Mouse (Mus musculus): ENCODE data around the gene Trim72. TPM values are rescaled to one million over a fixed set of nuclear protein-coding genes. Genes with fewer than 3 reads are reported as not detected.

Gene Trim72
- total and polyA plus RNA-seq, 3 experiments = 0.14 to 0.19 TPM; not detected in 1

DNA sequence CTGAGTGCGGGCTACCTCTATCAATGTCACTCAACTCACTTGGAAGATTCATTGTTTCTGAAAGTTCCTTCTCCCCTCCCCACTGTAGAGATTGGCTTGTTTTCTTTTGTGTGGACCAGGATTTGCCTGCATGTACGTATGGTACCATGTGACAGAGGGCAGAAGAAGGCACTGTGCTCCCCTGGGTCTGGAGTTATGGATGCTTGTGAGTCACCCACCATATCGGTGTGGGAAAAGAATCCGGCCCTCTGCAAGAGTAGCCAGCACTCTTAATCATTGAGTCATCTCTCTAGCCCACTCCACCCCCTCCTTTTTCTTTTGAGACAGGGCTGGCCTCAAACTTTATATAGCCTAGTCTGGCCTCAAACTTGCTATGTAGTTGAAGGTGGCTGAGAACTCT lies 21.2 kb downstream of the Trim72 start:
- no peak overlapping the region for H3K4me3 ChIP-seq (ENCODE audit: control insufficient read depth in 1 of 2, insufficient read depth in 1 of 2, low read depth in 2 of 2, low read length in 2 of 2)
- DNase-seq (ENCODE audit: low read depth, low spot score) = no peak
- peaks cover 0 to 4% of the 10 kb centered on the region in 2 experiments; a peak in 1 of 4 replicates for H3K4me1 ChIP-seq (ENCODE audit: control insufficient read depth in 1 of 2, insufficient read depth in 2 of 2, low read length in 2 of 2)
- H3K36me3 ChIP-seq (ENCODE audit: control insufficient read depth in 1 of 2, insufficient read depth in 2 of 2, low read length in 2 of 2) = no peaks in the 10 kb centered on the region
- no peak overlapping the region for H3K27ac ChIP-seq (ENCODE audit: control insufficient read depth, low read depth, low read length)
- no peaks in the 10 kb centered on the region for H3K79me2 ChIP-seq (ENCODE audit: control insufficient read depth, insufficient read depth, low read length, poor library complexity)
- no peaks in the 10 kb centered on the region for H3K9me3 ChIP-seq (replicated peaks; ENCODE audit: insufficient read depth, low read length)
- no peak overlapping the region for H3K9ac ChIP-seq (ENCODE audit: control insufficient read depth, low read depth, low read length, poor library complexity, severe bottlenecking)
- TF ChIP-seq MYB (IDR thresholded peaks at IDR 0.05; ENCODE audit: low read depth, low read length) = no peak
- no peak for TF ChIP-seq POLR2AphosphoS5 (IDR thresholded peaks at IDR 0.05; ENCODE audit: borderline replicate concordance, low read depth, low read length)
- no peak for TF ChIP-seq TBP (IDR thresholded peaks at IDR 0.05; ENCODE audit: low read depth, low read length)
- no peak for TF ChIP-seq MAX (IDR thresholded peaks at IDR 0.05; ENCODE audit: low read length)
- no peak for TF ChIP-seq JUND (IDR thresholded peaks at IDR 0.05; ENCODE audit: low read depth, low read length)
- no peak for TF ChIP-seq HCFC1 (IDR thresholded peaks at IDR 0.05; ENCODE audit: low read depth, low read length)
- TF ChIP-seq MXI1 (IDR thresholded peaks at IDR 0.05; ENCODE audit: low read depth, low read length) = no peak
- TF ChIP-seq UBTF (IDR thresholded peaks at IDR 0.05; ENCODE audit: borderline replicate concordance, insufficient read depth, low read depth, low read length) = no peak
- TF ChIP-seq ZMIZ1 (IDR thresholded peaks at IDR 0.05; ENCODE audit: low read depth, low read length) = no peak
- TF ChIP-seq POLR2AphosphoS2 (IDR thresholded peaks at IDR 0.05; ENCODE audit: low read length) = no peak
- TF ChIP-seq SMC3 (IDR thresholded peaks at IDR 0.05; ENCODE audit: low read depth, low read length) = no peak
- no peak for TF ChIP-seq RCOR1 (IDR thresholded peaks at IDR 0.05; ENCODE audit: low read depth, low read length)
- no peak for TF ChIP-seq EP300 (IDR thresholded peaks at IDR 0.05; ENCODE audit: low read depth in 1 of 2, low read length in 2 of 2)
- TF ChIP-seq ETS1 (IDR thresholded peaks at IDR 0.05; ENCODE audit: low read depth, low read length) = no peak
- no peak for TF ChIP-seq NELFE (IDR thresholded peaks at IDR 0.05; ENCODE audit: low read depth, low read length)
- no peak for TF ChIP-seq CHD2 (IDR thresholded peaks at IDR 0.05; ENCODE audit: low read length)
- TF ChIP-seq BHLHE40 (IDR thresholded peaks at IDR 0.05; ENCODE audit: borderline replicate concordance, low read depth, low read length) = no peak
- no peak for TF ChIP-seq USF1 (IDR thresholded peaks at IDR 0.05; ENCODE audit: low read depth, low read length)
- no peaks in the 10 kb centered on the region for H3K27me3 ChIP-seq (ENCODE audit: control insufficient read depth in 1 of 2, insufficient read depth in 2 of 2, low read length in 2 of 2)

DNA sequence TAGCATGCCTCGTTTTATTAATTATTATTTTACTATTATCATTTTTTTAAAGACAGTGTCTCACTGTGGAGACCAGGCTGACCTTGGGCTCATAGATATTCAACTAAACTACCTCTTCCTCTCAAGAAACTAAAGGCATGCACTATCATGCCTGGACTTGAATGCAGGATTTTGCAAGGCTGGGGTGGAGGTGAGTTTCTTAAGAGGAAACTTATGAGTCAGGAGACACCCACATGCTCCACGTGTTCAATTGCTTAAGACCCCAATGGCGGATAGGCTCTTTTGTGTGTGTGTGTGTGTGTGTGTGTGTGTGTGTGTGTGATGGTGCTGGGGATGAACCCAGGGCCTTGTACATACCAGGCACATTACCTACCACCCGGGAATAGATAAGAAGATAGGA lies 21.6 kb downstream of the Trim72 start:
- no peak for TF ChIP-seq USF1 (IDR thresholded peaks at IDR 0.05; ENCODE audit: low read depth, low read length)
- no peak for TF ChIP-seq MXI1 (IDR thresholded peaks at IDR 0.05; ENCODE audit: low read depth, low read length)
- TF ChIP-seq ETS1 (IDR thresholded peaks at IDR 0.05; ENCODE audit: low read depth, low read length) = no peak
- no peak for TF ChIP-seq UBTF (IDR thresholded peaks at IDR 0.05; ENCODE audit: borderline replicate concordance, insufficient read depth, low read depth, low read length)
- TF ChIP-seq EP300 (IDR thresholded peaks at IDR 0.05; ENCODE audit: low read depth in 1 of 2, low read length in 2 of 2) = no peak
- TF ChIP-seq ZC3H11A (IDR thresholded peaks at IDR 0.05; ENCODE audit: low read depth, low read length) = no peak
- no peak for TF ChIP-seq MAX (IDR thresholded peaks at IDR 0.05; ENCODE audit: low read length)
- no peak for TF ChIP-seq NRF1 (IDR thresholded peaks at IDR 0.05; ENCODE audit: insufficient read depth, low read depth, low read length, poor library complexity, severe bottlenecking)
- TF ChIP-seq ELF1 (IDR thresholded peaks at IDR 0.05; ENCODE audit: low read depth, low read length) = no peak
- TF ChIP-seq TBP (IDR thresholded peaks at IDR 0.05; ENCODE audit: low read depth, low read length) = no peak
- TF ChIP-seq CTCF (IDR thresholded peaks at IDR 0.05 in 2 of 3, conservative IDR thresholded peaks at IDR 0.05 in 1 of 3; ENCODE audit: control insufficient read depth in 1 of 3, insufficient read depth in 1 of 3, low read depth in 2 of 3, low read length in 3 of 3, poor library complexity in 1 of 3, severe bottlenecking in 1 of 3) = no peak
- no peak for TF ChIP-seq NELFE (IDR thresholded peaks at IDR 0.05; ENCODE audit: low read depth, low read length)
- no peak for TF ChIP-seq SIN3A (IDR thresholded peaks at IDR 0.05; ENCODE audit: low read length)
- no peak for DNase-seq (ENCODE audit: low read depth, low spot score)
- H3K4me3 ChIP-seq (ENCODE audit: control insufficient read depth in 1 of 2, insufficient read depth in 1 of 2, low read depth in 2 of 2, low read length in 2 of 2) = no peak overlapping the region
- H3K9me3 ChIP-seq (replicated peaks; ENCODE audit: insufficient read depth, low read length) = no peaks in the 10 kb centered on the region
- H3K79me2 ChIP-seq (ENCODE audit: control insufficient read depth, insufficient read depth, low read length, poor library complexity) = no peaks in the 10 kb centered on the region
- H3K36me3 ChIP-seq (ENCODE audit: control insufficient read depth in 1 of 2, insufficient read depth in 2 of 2, low read length in 2 of 2) = no peaks in the 10 kb centered on the region
- H3K27ac ChIP-seq (ENCODE audit: control insufficient read depth, low read depth, low read length) = no peak overlapping the region
- no peak overlapping the region for H3K9ac ChIP-seq (ENCODE audit: control insufficient read depth, low read depth, low read length, poor library complexity, severe bottlenecking)
- no peaks in the 10 kb centered on the region for H3K27me3 ChIP-seq (ENCODE audit: control insufficient read depth in 1 of 2, insufficient read depth in 2 of 2, low read length in 2 of 2)
- H3K4me1 ChIP-seq (ENCODE audit: control insufficient read depth in 1 of 2, insufficient read depth in 2 of 2, low read length in 2 of 2) = peaks cover 0 to 4% of the 10 kb centered on the region in 2 experiments; a peak in 1 of 4 replicates

Measured in MEL (cell line).